Mouse (Mus musculus) hindbrain, embryonic 14.5 days (tissue): ENCODE measurements at regions not wholly inside any gene's neighbourhood (a gene's known extent, or its start where the extent isn't known, plus 50 kb on each side); places are given as distances from the start of the nearest gene placed in this dataset.

Experiments
- ATAC-seq: fragments of 200-750 bp; cut with Nextera tagmentation; 2 replicates; pipeline ENCODE4 v1.8.0; 2017; ENCODE audit warnings: moderate number of reproducible peaks, mild to moderate bottlenecking, moderate TSS enrichment, moderate library complexity; ENCODE audit not compliant: low FRiP score
- DNase-seq: peaks from one replicate; pipeline ENCODE4 v3.0.0-alpha.2; 2015; ENCODE audit warnings: low spot score
- H3K27ac ChIP-seq: fragments of 300-500 bp; sonication (generic); 2 replicates; pipeline ENCODE4 v1.5.1; 2014; ENCODE audit warnings: mild to moderate bottlenecking, moderate library complexity
- H3K27me3 ChIP-seq: fragments of 300-500 bp; sonication (generic); 2 replicates; pipeline ENCODE4 v1.6.1; 2014; ENCODE audit warnings: mild to moderate bottlenecking, low read length, mixed read lengths; ENCODE audit not compliant: control insufficient read depth, insufficient read depth
- H3K36me3 ChIP-seq: fragments of 300-500 bp; sonication (generic); replicated peaks from 2 replicates; pipeline ENCODE4 v1.6.1; 2014; ENCODE audit not compliant: control insufficient read depth, insufficient read depth
- H3K4me1 ChIP-seq: fragments of 300-500 bp; sonication (generic); replicated peaks from 2 replicates; pipeline ENCODE4 v1.6.1; 2014; ENCODE audit warnings: antibody characterized with exemption, low read length, mixed read lengths; ENCODE audit not compliant: control insufficient read depth, insufficient read depth
- H3K4me2 ChIP-seq: fragments of 300-500 bp; sonication (generic); replicated peaks from 2 replicates; pipeline ENCODE4 v1.6.1; 2014; ENCODE audit warnings: mild to moderate bottlenecking, moderate library complexity
- H3K4me3 ChIP-seq: fragments of 300-500 bp; sonication (generic); replicated peaks from 2 replicates; pipeline ENCODE4 v1.5.1; 2014; ENCODE audit warnings: mild to moderate bottlenecking, low read length
- H3K9ac ChIP-seq: fragments of 300-500 bp; sonication (generic); 2 replicates; pipeline ENCODE4 v1.6.1; 2014
- H3K9me3 ChIP-seq: fragments of 300-500 bp; sonication (generic); 2 replicates; pipeline ENCODE4 v1.6.1; 2016; ENCODE audit warnings: low read length; ENCODE audit not compliant: control insufficient read depth
- WGBS: fragments of 180-500 bp; shearing (Covaris S2); extraction: QIAGEN DNeasy Blood & Tissue Kit; methylation state at CpG from one replicate; pipeline ENCODE4 v1.1.7; 2014; 5-methylcytosine and 5-hydroxymethylcytosine counted together

GRCm38 (mm10) chr5:118386126-118386525 lies 141.1 kb downstream of the 2410131K14Rik start:
- 81% methylated on average over 4 of the region's 4 CpGs for WGBS
- no peak overlapping the region for H3K4me3 ChIP-seq
- H3K27ac ChIP-seq: no peak overlapping the region
- peaks cover 7% of the 10 kb centered on the region; the same call in 1 of the 2 replicates for H3K9me3 ChIP-seq
- H3K4me2 ChIP-seq: no peak overlapping the region
- no peak overlapping the region for H3K9ac ChIP-seq
- 0 out of 2 replicates have a peak, but pooled peaks cover 5% of the 10 kb centered on the region for H3K4me1 ChIP-seq
- H3K36me3 ChIP-seq: no peaks in the 10 kb centered on the region
- ATAC-seq (no peak), DNase-seq (no peak)
- no peaks in the 10 kb centered on the region; the same call in 1 of the 2 replicates for H3K27me3 ChIP-seq

GRCm38 (mm10) chr5:118388419-118388818 lies 143.4 kb downstream of the 2410131K14Rik start:
- Histone ChIP-seq H3K27me3 (no peaks in the 10 kb centered on the region; the same call in 1 of the 2 replicates), H3K4me2 (no peak overlapping the region), H3K9me3 (peaks cover 7% of the 10 kb centered on the region; the same call in 1 of the 2 replicates), H3K36me3 (no peaks in the 10 kb centered on the region), H3K9ac (no peak overlapping the region), H3K4me3 (no peak overlapping the region), H3K27ac (no peak overlapping the region), H3K4me1 (no peaks in the 10 kb centered on the region)
- ATAC-seq (no peak), DNase-seq (peak; percentile 52)
- WGBS: 66% methylated on average over 6 of the region's 6 CpGs

GRCm38 (mm10) chr5:118390691-118391373 lies 145.8 kb downstream of the 2410131K14Rik start:
- Histone ChIP-seq H3K27me3 (no peaks in the 10 kb centered on the region; the same call in 1 of the 2 replicates), H3K27ac (no peak overlapping the region), H3K36me3 (no peaks in the 10 kb centered on the region), H3K9ac (no peak overlapping the region), H3K9me3 (peaks cover 7% of the 10 kb centered on the region; the same call in 1 of the 2 replicates), H3K4me3 (no peak overlapping the region), H3K4me2 (no peak overlapping the region), H3K4me1 (peaks cover 4% of the 10 kb centered on the region)
- ATAC-seq (no peak), DNase-seq (no peak)
- 87% methylated on average over 7 of the region's 7 CpGs for WGBS

GRCm38 (mm10) chr5:118392932-118393487 lies 148.0 kb downstream of the 2410131K14Rik start:
- H3K27ac ChIP-seq: no peak overlapping the region
- WGBS: 84% methylated on average over 8 of the region's 8 CpGs
- peaks cover 10% of the 10 kb centered on the region for H3K4me1 ChIP-seq

GRCm38 (mm10) chr5:118394051-118394450 lies 149.0 kb downstream of the 2410131K14Rik start:
- no peak overlapping the region for H3K27ac ChIP-seq
- H3K4me3 ChIP-seq: no peak overlapping the region
- no peak overlapping the region for H3K9ac ChIP-seq
- H3K4me1 ChIP-seq: peaks cover 10% of the 10 kb centered on the region
- H3K9me3 ChIP-seq: peaks cover 7% of the 10 kb centered on the region; the same call in 1 of the 2 replicates
- H3K36me3 ChIP-seq: no peaks in the 10 kb centered on the region
- DNase-seq: no peak
- WGBS: 61% methylated on average over 5 of the region's 5 CpGs
- H3K4me2 ChIP-seq: no peak overlapping the region
- ATAC-seq: no peak
- H3K27me3 ChIP-seq: 0 out of 2 replicates have a peak, but pooled peaks cover 7% of the 10 kb centered on the region

More at GRCm38 (mm10) chr5:118392932-118393487, 148.0 kb downstream of the 2410131K14Rik start:
- Histone ChIP-seq H3K9ac (no peak overlapping the region), H3K36me3 (no peaks in the 10 kb centered on the region), H3K27me3 (0 out of 2 replicates have a peak, but pooled peaks cover 7% of the 10 kb centered on the region), H3K4me2 (no peak overlapping the region), H3K4me3 (no peak overlapping the region), H3K9me3 (peaks cover 7% of the 10 kb centered on the region; the same call in 1 of the 2 replicates)
- DNase-seq: no peak
- ATAC-seq: no peak

- H3K9me3 ChIP-seq: no peaks in the 10 kb centered on the region
- peaks cover 10% of the 10 kb centered on the region for H3K4me1 ChIP-seq
- H3K36me3 ChIP-seq: no peaks in the 10 kb centered on the region
- H3K27me3 ChIP-seq: 0 out of 2 replicates have a peak, but pooled peaks cover 7% of the 10 kb centered on the region
- DNase-seq (peak; percentile 72), ATAC-seq (peak; percentile 66)
- no peak overlapping the region for H3K27ac ChIP-seq
- no peak overlapping the region for H3K4me3 ChIP-seq
- no peak overlapping the region for H3K9ac ChIP-seq
- WGBS: 9% methylated on average over 28 of the region's 28 CpGs
- peak overlapping the region; percentile 34 for H3K4me2 ChIP-seq
Measured at GRCm38 (mm10) chr5:118396004-118396725, 151.1 kb downstream of the 2410131K14Rik start.

GRCm38 (mm10) chr5:118400926-118401325 lies 155.9 kb downstream of the 2410131K14Rik start:
- Histone ChIP-seq H3K27me3 (0 out of 2 replicates have a peak, but pooled peaks cover 7% of the 10 kb centered on the region), H3K4me3 (no peak overlapping the region), H3K9me3 (0 out of 2 replicates have a peak, but pooled peaks cover 6% of the 10 kb centered on the region), H3K4me2 (no peak overlapping the region), H3K36me3 (no peaks in the 10 kb centered on the region), H3K9ac (no peak overlapping the region), H3K27ac (no peak overlapping the region), H3K4me1 (peaks cover 5% of the 10 kb centered on the region)
- 40% methylated on average over 10 of the region's 10 CpGs for WGBS
- DNase-seq (no peak), ATAC-seq (no peak)

- DNase-seq (no peak), ATAC-seq (no peak)
- Histone ChIP-seq H3K9me3 (0 out of 2 replicates have a peak, but pooled peaks cover 6% of the 10 kb centered on the region), H3K36me3 (no peaks in the 10 kb centered on the region), H3K9ac (no peak overlapping the region), H3K4me3 (no peak overlapping the region), H3K27me3 (no peaks in the 10 kb centered on the region), H3K4me1 (no peaks in the 10 kb centered on the region), H3K27ac (no peak overlapping the region), H3K4me2 (no peak overlapping the region)
- 72% methylated on average over 7 of the region's 7 CpGs for WGBS
Measured at GRCm38 (mm10) chr5:118404398-118404797, 156.1 kb upstream of the Med13l start.

- no peak overlapping the region for H3K4me3 ChIP-seq
- no peaks in the 10 kb centered on the region for H3K27me3 ChIP-seq
- DNase-seq: no peak
- H3K4me1 ChIP-seq: no peaks in the 10 kb centered on the region
- H3K9ac ChIP-seq: no peak overlapping the region
- H3K4me2 ChIP-seq: no peak overlapping the region
- 96% methylated on average over 3 of the region's 3 CpGs for WGBS
- H3K27ac ChIP-seq: no peak overlapping the region
- ATAC-seq: no peak
- H3K36me3 ChIP-seq: no peaks in the 10 kb centered on the region
- 0 out of 2 replicates have a peak, but pooled peaks cover 6% of the 10 kb centered on the region for H3K9me3 ChIP-seq
Measured at GRCm38 (mm10) chr5:118405421-118405820, 155.1 kb upstream of the Med13l start.
